Mouse (Mus musculus): ENCODE results near the gene Dnmt3a.

DNA sequence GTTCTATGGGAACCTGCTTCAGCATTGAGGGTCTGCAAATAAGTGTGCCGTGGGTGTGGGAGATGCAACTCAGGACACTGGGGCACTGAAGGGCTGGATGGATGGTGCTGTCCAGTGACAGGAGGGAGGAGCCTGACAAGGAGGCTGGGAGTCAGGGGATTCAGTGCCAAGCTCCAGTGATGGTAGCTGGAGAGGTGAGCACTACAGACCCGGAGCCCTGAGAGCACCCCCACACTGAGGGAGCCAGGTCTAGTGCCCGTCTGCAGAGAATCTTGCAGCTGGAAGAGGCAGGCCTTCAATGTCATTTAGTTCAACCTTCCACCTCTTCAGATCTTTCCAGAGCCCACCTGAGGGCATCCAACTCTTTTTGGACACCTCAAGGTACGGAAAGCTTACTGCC is at the start of gene Dnmt3a:
- TF ChIP-seq CTCF (IDR thresholded peaks at IDR 0.05; ENCODE audit: low read depth), result no peak
- no peak for TF ChIP-seq EP300 (IDR thresholded peaks at IDR 0.05; ENCODE audit: low read depth)
